Mouse (Mus musculus) lung, postnatal 0 days (tissue): Measurements from ENCODE around the gene Tex14.

Experiments
- CTCF ChIP-seq: IDR thresholded peaks from 2 replicates; pipeline ENCODE4 v1.5.1; 2016; ENCODE audit warnings: antibody characterized with exemption, mild to moderate bottlenecking
- EP300 ChIP-seq: IDR thresholded peaks from 2 replicates; pipeline ENCODE4 v1.6.1; 2016; ENCODE audit warnings: antibody characterized with exemption, mild to moderate bottlenecking, control low read depth

DNA sequence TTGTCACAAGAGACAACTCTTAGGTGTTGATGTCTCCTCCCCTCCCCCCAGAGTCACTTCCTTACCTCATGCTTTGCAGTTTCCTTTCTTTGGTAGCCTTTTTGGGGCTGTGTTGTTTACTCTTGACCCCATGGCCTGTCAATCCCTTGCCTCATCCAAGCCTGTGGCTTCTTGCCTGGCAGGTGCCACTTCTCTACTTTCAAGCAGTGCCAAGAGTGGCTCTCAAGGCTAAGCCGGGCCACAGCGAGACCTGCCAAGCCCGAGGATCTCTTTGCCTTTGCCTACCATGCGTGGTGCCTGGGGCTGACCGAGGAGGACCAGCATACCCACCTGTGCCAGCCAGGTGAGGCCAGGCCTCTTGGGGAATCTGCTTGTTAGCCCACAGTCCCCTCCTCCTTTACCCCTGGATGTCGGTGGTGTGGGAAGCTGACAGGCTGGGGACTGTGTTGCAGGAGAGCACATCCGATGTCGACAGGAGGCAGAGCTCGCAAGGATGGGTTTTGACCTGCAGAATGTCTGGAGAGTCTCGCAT lies 195.5 kb downstream of the Tex14 start:
- TF ChIP-seq CTCF (no peak), EP300 (no peak)
